Mouse (Mus musculus): ENCODE results near the gene Ulk4. TPM values are rescaled to one million over a fixed set of nuclear protein-coding genes. Genes with fewer than 3 reads are reported as not detected.

Ulk4 gene
- polyA plus RNA-seq, 1 experiment from 2014 or later: 193 TPM

GRCm38 (mm10) chr9:121132549-121132948 is 144.4 kb downstream of the Ulk4 start:
- Histone ChIP-seq H3K4me1 (replicated peaks) (no peaks in the 10 kb centered on the region), H3K36me3 (no peaks in the 10 kb centered on the region), H3K27me3 (no peaks in the 10 kb centered on the region), H3K4me3 (replicated peaks) (no peak overlapping the region), H3K27ac (no peak overlapping the region), H3K4me2 (no peak overlapping the region), H3K9me3 (no peaks in the 10 kb centered on the region), H3K9ac (replicated peaks) (no peak overlapping the region)
- 82% methylated on average over 6 of the region's 6 CpGs for WGBS
- ATAC-seq (ENCODE audit: insufficient number of reproducible peaks, insufficient read depth, low FRiP score, low TSS enrichment, low read depth): no peak

DNA sequence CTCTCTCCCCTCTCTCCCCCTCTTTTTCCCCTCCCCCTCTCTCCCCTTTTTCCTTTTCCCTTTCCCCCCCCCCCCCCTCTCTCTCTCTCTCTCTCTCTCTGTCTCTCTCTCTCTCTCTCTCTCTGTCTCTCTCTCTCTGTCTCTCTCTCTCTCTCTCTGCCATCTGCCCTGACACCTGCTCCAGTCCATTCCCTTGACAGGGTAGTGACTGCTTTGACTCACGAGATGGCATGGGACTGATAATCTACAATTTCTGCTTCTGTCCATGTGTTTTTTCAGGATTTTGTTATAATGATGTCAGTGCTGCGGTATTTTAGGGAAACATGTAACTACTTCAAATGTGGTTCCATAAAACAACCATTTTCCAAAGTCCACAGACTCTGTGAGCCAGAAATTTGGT is 147.5 kb downstream of the Ulk4 start:
- Histone ChIP-seq H3K36me3 (no peaks in the 10 kb centered on the region), H3K27ac (no peak overlapping the region), H3K4me2 (no peak overlapping the region), H3K4me3 (replicated peaks) (no peak overlapping the region), H3K9me3 (no peaks in the 10 kb centered on the region), H3K27me3 (no peaks in the 10 kb centered on the region), H3K4me1 (replicated peaks) (no peaks in the 10 kb centered on the region), H3K9ac (replicated peaks) (no peak overlapping the region)
- no peak for ATAC-seq (ENCODE audit: insufficient number of reproducible peaks, insufficient read depth, low FRiP score, low TSS enrichment, low read depth)
- WGBS: 83% methylated on average over 2 of the region's 2 CpGs

- Histone ChIP-seq H3K4me1 (replicated peaks) (no peaks in the 10 kb centered on the region), H3K36me3 (peaks cover 3% of the 10 kb centered on the region; the same call in 1 of the 2 replicates), H3K9ac (replicated peaks) (no peak overlapping the region), H3K27ac (no peak overlapping the region), H3K9me3 (peaks cover 3% of the 10 kb centered on the region; the same call in 1 of the 2 replicates), H3K27me3 (no peaks in the 10 kb centered on the region), H3K4me2 (no peak overlapping the region), H3K4me3 (replicated peaks) (no peak overlapping the region)
- WGBS: 89% methylated on average over 8 of the region's 8 CpGs
- no peak for ATAC-seq (ENCODE audit: insufficient number of reproducible peaks, insufficient read depth, low FRiP score, low TSS enrichment, low read depth)
Measured at GRCm38 (mm10) chr9:121128934-121129333, 148.1 kb downstream of the Ulk4 start.

DNA sequence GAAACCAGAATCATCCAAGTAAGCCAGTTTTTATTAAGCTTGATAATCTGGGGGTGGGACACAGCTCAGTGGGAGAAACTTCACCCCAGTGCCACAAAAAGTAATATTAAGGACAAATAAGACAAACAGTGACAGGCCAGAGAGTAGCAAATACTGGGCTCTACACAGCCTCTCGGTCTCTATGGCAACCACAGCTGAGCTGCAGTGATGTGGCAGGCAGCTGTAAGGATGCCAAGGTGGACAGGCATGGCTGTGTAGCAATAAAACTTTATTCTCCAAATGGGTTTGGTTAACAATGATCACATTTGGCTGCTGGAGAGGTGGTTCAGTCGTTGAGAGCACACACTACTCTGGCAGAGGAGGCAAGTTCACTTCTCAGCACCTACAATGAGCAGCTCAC is 150.0 kb downstream of the Ulk4 start:
- no peak overlapping the region for H3K9ac ChIP-seq (replicated peaks)
- ATAC-seq (ENCODE audit: insufficient number of reproducible peaks, insufficient read depth, low FRiP score, low TSS enrichment, low read depth): no peak
- H3K4me1 ChIP-seq (replicated peaks): peaks cover 5% of the 10 kb centered on the region; the same call in 1 of the 2 replicates
- H3K36me3 ChIP-seq: peaks cover 4% of the 10 kb centered on the region; the same call in 1 of the 2 replicates
- no peak overlapping the region for H3K4me3 ChIP-seq (replicated peaks)
- no peak overlapping the region for H3K4me2 ChIP-seq
- H3K27ac ChIP-seq: no peak overlapping the region
- WGBS: 55% methylated on average over 2 of the region's 2 CpGs
- no peaks in the 10 kb centered on the region for H3K27me3 ChIP-seq
- H3K9me3 ChIP-seq: peaks cover 4% of the 10 kb centered on the region; the same call in 1 of the 2 replicates

DNA sequence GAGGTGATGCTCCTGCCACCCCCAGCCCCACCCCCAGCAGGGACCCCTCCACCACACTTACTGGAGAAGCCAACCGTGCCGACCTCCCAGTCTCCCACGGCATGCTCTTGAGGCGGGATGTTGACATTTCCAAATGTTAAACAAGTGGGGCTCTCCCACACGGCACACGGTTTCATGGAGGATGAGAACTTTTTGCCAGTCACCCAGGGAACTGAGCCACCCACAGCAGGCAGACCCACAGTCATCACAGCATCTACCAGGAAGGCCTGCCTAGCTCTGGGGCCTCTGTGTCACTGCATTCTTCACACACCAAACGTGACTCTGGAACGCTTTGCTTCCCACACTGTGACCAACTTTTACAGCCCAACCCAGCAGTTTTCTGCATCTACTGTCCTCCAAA is 152.3 kb downstream of the Ulk4 start:
- H3K4me2 ChIP-seq: no peak overlapping the region
- peaks cover 4% of the 10 kb centered on the region; the same call in 1 of the 2 replicates for H3K9me3 ChIP-seq
- WGBS: 76% methylated on average over 8 of the region's 8 CpGs
- no peak overlapping the region for H3K27ac ChIP-seq
- ATAC-seq (ENCODE audit: insufficient number of reproducible peaks, insufficient read depth, low FRiP score, low TSS enrichment, low read depth): no peak
- H3K4me3 ChIP-seq (replicated peaks): no peak overlapping the region
- H3K36me3 ChIP-seq: peaks cover 4% of the 10 kb centered on the region; the same call in 1 of the 2 replicates
- no peak overlapping the region for H3K9ac ChIP-seq (replicated peaks)
- no peaks in the 10 kb centered on the region for H3K27me3 ChIP-seq
- peaks cover 11% of the 10 kb centered on the region; the same call in 1 of the 2 replicates for H3K4me1 ChIP-seq (replicated peaks)

DNA sequence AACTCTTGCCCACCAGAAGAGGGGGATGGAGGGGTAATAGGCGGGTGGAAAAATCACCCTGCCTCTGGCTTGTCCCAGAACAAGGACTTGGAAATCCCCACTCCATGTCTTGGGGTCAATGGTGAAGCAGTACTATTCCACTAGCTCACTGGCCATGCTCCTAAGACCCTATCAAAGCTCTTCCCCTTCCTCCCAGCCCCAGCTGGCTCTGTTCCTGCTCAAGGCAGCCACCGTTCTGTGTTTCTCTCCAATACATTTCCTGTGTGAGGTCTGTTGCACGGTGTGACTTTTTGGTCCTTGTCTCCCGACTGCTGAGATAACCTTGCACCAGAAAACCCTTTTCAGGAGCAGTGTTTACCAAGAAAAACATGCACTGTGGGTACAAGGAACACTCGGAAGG is 155.0 kb downstream of the Ulk4 start:
- no peak overlapping the region for H3K9ac ChIP-seq (replicated peaks)
- 54% methylated on average over 5 of the region's 5 CpGs for WGBS
- H3K9me3 ChIP-seq: peaks cover 4% of the 10 kb centered on the region; the same call in 1 of the 2 replicates
- no peak overlapping the region for H3K27ac ChIP-seq
- peaks cover 4% of the 10 kb centered on the region; the same call in 1 of the 2 replicates for H3K36me3 ChIP-seq
- no peak overlapping the region for H3K4me3 ChIP-seq (replicated peaks)
- H3K4me2 ChIP-seq: no peak overlapping the region
- ATAC-seq (ENCODE audit: insufficient number of reproducible peaks, insufficient read depth, low FRiP score, low TSS enrichment, low read depth): no peak
- no peaks in the 10 kb centered on the region for H3K27me3 ChIP-seq
- H3K4me1 ChIP-seq (replicated peaks): peaks cover 24% of the 10 kb centered on the region

- H3K4me3 ChIP-seq (replicated peaks): no peak overlapping the region
- no peak overlapping the region for H3K9ac ChIP-seq (replicated peaks)
- no peak overlapping the region for H3K4me2 ChIP-seq
- no peaks in the 10 kb centered on the region for H3K36me3 ChIP-seq
- no peak overlapping the region; the same call in 1 of the 2 replicates for H3K27ac ChIP-seq
- no peak for ATAC-seq (ENCODE audit: insufficient number of reproducible peaks, insufficient read depth, low FRiP score, low TSS enrichment, low read depth)
- no peaks in the 10 kb centered on the region for H3K27me3 ChIP-seq
- WGBS: 78% methylated on average over 4 of the region's 4 CpGs
- H3K4me1 ChIP-seq (replicated peaks): peaks cover 37% of the 10 kb centered on the region
- no peaks in the 10 kb centered on the region for H3K9me3 ChIP-seq
Measured at GRCm38 (mm10) chr9:121117936-121118335, 159.1 kb downstream of the Ulk4 start.

DNA sequence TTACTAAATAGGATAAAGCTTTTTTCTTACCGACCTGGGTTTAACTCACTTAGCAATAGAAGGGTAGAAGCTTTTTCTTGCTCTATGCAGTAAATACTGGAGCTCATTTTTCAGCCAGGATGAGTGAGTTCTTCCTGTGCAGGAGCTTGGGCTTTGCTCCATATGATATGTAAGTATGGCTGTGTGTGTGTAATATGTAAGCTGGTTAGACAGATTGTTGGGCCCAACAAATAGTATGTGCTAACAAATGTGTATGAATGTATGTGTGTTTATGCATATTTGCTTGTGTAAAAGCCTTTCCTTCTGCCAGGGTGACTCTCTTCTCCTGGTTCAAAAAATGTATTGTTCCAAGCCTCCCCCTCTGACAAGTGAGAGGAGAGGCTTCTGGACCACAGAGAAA is 164.9 kb downstream of the Ulk4 start:
- ATAC-seq (ENCODE audit: insufficient number of reproducible peaks, insufficient read depth, low FRiP score, low TSS enrichment, low read depth): no peak
- Histone ChIP-seq H3K4me1 (replicated peaks) (peaks cover 17% of the 10 kb centered on the region), H3K4me2 (no peak overlapping the region), H3K27ac (no peak overlapping the region), H3K27me3 (peaks cover 16% of the 10 kb centered on the region), H3K36me3 (no peaks in the 10 kb centered on the region), H3K9me3 (no peaks in the 10 kb centered on the region), H3K9ac (replicated peaks) (no peak overlapping the region), H3K4me3 (replicated peaks) (no peak overlapping the region)
- 64% methylated on average over 1 of the region's 1 CpGs for WGBS

DNA sequence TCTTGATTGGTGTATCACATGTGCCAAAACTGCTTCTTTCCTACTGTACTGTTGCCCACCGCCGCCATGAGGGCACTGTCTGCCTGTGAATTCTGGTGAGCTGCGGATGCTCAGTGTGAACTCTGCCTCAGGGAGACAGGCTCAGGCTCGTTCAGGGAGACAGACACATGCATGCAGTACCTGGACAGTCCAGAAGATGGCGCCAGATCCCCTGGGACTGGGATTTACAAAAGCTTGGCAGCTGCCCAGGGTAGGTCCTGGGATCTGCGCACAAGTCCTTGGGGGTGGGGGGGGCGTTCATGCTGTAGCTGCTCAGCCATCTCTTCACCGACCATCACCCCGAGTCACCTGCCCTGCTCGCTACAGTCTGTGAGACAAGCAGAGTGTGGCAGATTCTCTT is 168.9 kb downstream of the Ulk4 start:
- 18% methylated on average over 10 of the region's 10 CpGs for WGBS
- H3K9ac ChIP-seq (replicated peaks): no peak overlapping the region
- no peak overlapping the region for H3K27ac ChIP-seq
- H3K9me3 ChIP-seq: no peaks in the 10 kb centered on the region
- peaks cover 10% of the 10 kb centered on the region; the same call in 1 of the 2 replicates for H3K4me1 ChIP-seq (replicated peaks)
- no peaks in the 10 kb centered on the region for H3K36me3 ChIP-seq
- ATAC-seq (ENCODE audit: insufficient number of reproducible peaks, insufficient read depth, low FRiP score, low TSS enrichment, low read depth): no peak
- H3K4me3 ChIP-seq (replicated peaks): no peak overlapping the region
- no peak overlapping the region for H3K4me2 ChIP-seq
- H3K27me3 ChIP-seq: peaks cover 25% of the 10 kb centered on the region

- H3K36me3 ChIP-seq: no peaks in the 10 kb centered on the region
- no peak overlapping the region for H3K9ac ChIP-seq (replicated peaks)
- H3K9me3 ChIP-seq: no peaks in the 10 kb centered on the region
- H3K27ac ChIP-seq: no peak overlapping the region
- 69% methylated on average over 5 of the region's 5 CpGs for WGBS
- H3K4me1 ChIP-seq (replicated peaks): peaks cover 10% of the 10 kb centered on the region; the same call in 1 of the 2 replicates
- H3K27me3 ChIP-seq: peaks cover 25% of the 10 kb centered on the region
- H3K4me3 ChIP-seq (replicated peaks): no peak overlapping the region
- no peak for ATAC-seq (ENCODE audit: insufficient number of reproducible peaks, insufficient read depth, low FRiP score, low TSS enrichment, low read depth)
- H3K4me2 ChIP-seq: no peak overlapping the region
Measured at GRCm38 (mm10) chr9:121107643-121108042, 169.4 kb downstream of the Ulk4 start.

DNA sequence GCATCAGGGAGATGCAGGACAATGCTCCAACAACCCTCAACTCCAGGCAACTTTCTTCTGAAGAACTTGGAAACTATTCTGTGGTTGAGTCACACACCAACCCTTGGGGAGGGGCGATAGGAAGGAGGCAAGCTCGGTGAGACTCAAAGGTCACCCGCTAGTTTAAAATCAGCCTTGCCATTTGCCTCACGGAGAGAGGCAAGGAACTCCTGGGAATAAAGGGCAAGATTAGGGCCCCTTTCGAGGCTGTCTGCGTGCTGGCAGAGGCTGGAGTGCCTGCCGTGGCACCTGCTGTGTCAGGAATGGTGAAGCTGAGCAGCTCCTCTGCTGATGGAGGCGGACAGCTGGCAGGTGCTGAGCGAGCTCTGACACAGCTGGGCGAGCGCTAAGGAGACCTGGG is 169.9 kb downstream of the Ulk4 start:
- no peak overlapping the region for H3K27ac ChIP-seq
- H3K36me3 ChIP-seq: no peaks in the 10 kb centered on the region
- no peak for ATAC-seq (ENCODE audit: insufficient number of reproducible peaks, insufficient read depth, low FRiP score, low TSS enrichment, low read depth)
- H3K4me2 ChIP-seq: no peak overlapping the region
- no peak overlapping the region for H3K4me3 ChIP-seq (replicated peaks)
- no peaks in the 10 kb centered on the region for H3K9me3 ChIP-seq
- H3K4me1 ChIP-seq (replicated peaks): peaks cover 10% of the 10 kb centered on the region; the same call in 1 of the 2 replicates
- H3K9ac ChIP-seq (replicated peaks): no peak overlapping the region
- WGBS: 29% methylated on average over 11 of the region's 11 CpGs
- peaks cover 25% of the 10 kb centered on the region for H3K27me3 ChIP-seq

GRCm38 (mm10) chr9:121101516-121101915 is 175.5 kb downstream of the Ulk4 start:
- ATAC-seq (ENCODE audit: insufficient number of reproducible peaks, insufficient read depth, low FRiP score, low TSS enrichment, low read depth): peak; percentile 37; the same call in 1 of the 2 replicates
- Histone ChIP-seq H3K4me3 (replicated peaks) (no peak overlapping the region), H3K27me3 (peaks cover 3% of the 10 kb centered on the region), H3K4me1 (replicated peaks) (0 out of 2 replicates have a peak, but pooled peaks cover 4% of the 10 kb centered on the region), H3K9me3 (no peaks in the 10 kb centered on the region), H3K4me2 (no peak overlapping the region), H3K9ac (replicated peaks) (no peak overlapping the region), H3K36me3 (no peaks in the 10 kb centered on the region), H3K27ac (no peak overlapping the region)
- 83% methylated on average over 10 of the region's 10 CpGs for WGBS

Measured in limb, embryonic 12.5 days (tissue).